Comparison of ENCODE assay signal across 24 mouse cellular contexts in genomic region chr10:111753646-111754045, GRCm38 (mm10).
DNase-seq lines count a peak whose midpoint lies in the region; ATAC-seq lines count a peak whose summit lies in the region.
"Had no signal": no experiment of that assay in that cellular context is flagged by ENCODE, and none has a peak within 500 bp of the region (broad histone marks: within the 10 kb centered on the region; RNA-seq: fewer than 3 reads in every experiment).

No protein-coding gene starts in this region.

- peak; percentile 36 for DNase-seq in heart, adult 11 months
- DNase-seq in midbrain, embryonic 11.5 days (ENCODE audit: low spot score, missing footprints) = peak; percentile 71
- DNase-seq in retina, postnatal 1 day = peak; percentile 60
- DNase-seq in retina, embryonic 14.5 days (ENCODE audit: low spot score) = no peak
- DNase-seq: adrenal gland, adult 8-10 months; adrenal gland, postnatal 14 days; adrenal gland, postnatal 36 days; B cell, adult 2 months; cerebellum, adult 11-12 months; cerebellum, adult 2 months; cerebellum, adult 9-10 months; cerebellum, postnatal 10 days; cerebellum, postnatal 25 days had no signal

- H3K4me2 ChIP-seq in heart, embryonic 11.5 days = no peak overlapping the region
- H3K4me2 ChIP-seq in midbrain, embryonic 11.5 days = no peak overlapping the region
- no peak overlapping the region for H3K4me2 ChIP-seq in midbrain, embryonic 16.5 days (ENCODE audit: low read length)
- H3K4me2 ChIP-seq: embryonic facial prominence, embryonic 12.5 days; forebrain, embryonic 13.5 days; forebrain, embryonic 15.5 days had no signal

- H3K27ac ChIP-seq in heart, embryonic 11.5 days (ENCODE audit: low read depth, low read length) = no peak overlapping the region
- H3K27ac ChIP-seq in midbrain, embryonic 11.5 days (ENCODE audit: low read depth, low read length) = no peak overlapping the region
- no peak overlapping the region for H3K27ac ChIP-seq in midbrain, embryonic 16.5 days (ENCODE audit: low read length)
- H3K27ac ChIP-seq: embryonic facial prominence, embryonic 10.5 days; embryonic facial prominence, embryonic 12.5 days; forebrain, embryonic 13.5 days; forebrain, embryonic 15.5 days had no signal

- H3K9ac ChIP-seq in heart, embryonic 11.5 days (ENCODE audit: low read depth, low read length) = no peak overlapping the region
- no peak overlapping the region for H3K9ac ChIP-seq in midbrain, embryonic 11.5 days (ENCODE audit: low read length)
- H3K9ac ChIP-seq in midbrain, embryonic 16.5 days (ENCODE audit: low read depth, low read length) = no peak overlapping the region
- H3K9ac ChIP-seq: embryonic facial prominence, embryonic 12.5 days; forebrain, embryonic 13.5 days; forebrain, embryonic 15.5 days had no signal

- H3K9me3 ChIP-seq in heart, embryonic 11.5 days (replicated peaks; ENCODE audit: control insufficient read depth, low read length) = no peaks in the 10 kb centered on the region
- no peaks in the 10 kb centered on the region for H3K9me3 ChIP-seq in midbrain, embryonic 11.5 days (ENCODE audit: control insufficient read depth, low read length)
- H3K9me3 ChIP-seq in midbrain, embryonic 16.5 days (replicated peaks; ENCODE audit: control insufficient read depth, low read length, poor library complexity, severe bottlenecking) = no peaks in the 10 kb centered on the region
- H3K9me3 ChIP-seq: embryonic facial prominence, embryonic 10.5 days; embryonic facial prominence, embryonic 12.5 days; forebrain, embryonic 13.5 days; forebrain, embryonic 15.5 days; G1E had no signal

- WGBS in heart, embryonic 11.5 days (ENCODE audit: insufficient replicate concordance) = 71% methylated on average over 2 of the region's 2 CpGs
- WGBS in midbrain, embryonic 11.5 days = 91% methylated on average over 2 of the region's 2 CpGs
- 88% methylated on average over 2 of the region's 2 CpGs for WGBS in midbrain, embryonic 16.5 days

- H3K4me3 ChIP-seq in heart, embryonic 11.5 days (ENCODE audit: low read depth, low read length) = no peak overlapping the region
- H3K4me3 ChIP-seq in midbrain, embryonic 11.5 days (ENCODE audit: low read depth, low read length) = no peak overlapping the region
- H3K4me3 ChIP-seq in midbrain, embryonic 16.5 days (ENCODE audit: low read depth, low read length) = no peak overlapping the region
- H3K4me3 ChIP-seq: embryonic facial prominence, embryonic 10.5 days; embryonic facial prominence, embryonic 12.5 days; forebrain, embryonic 13.5 days; forebrain, embryonic 15.5 days had no signal

- no peaks in the 10 kb centered on the region for H3K4me1 ChIP-seq in heart, embryonic 11.5 days (ENCODE audit: control insufficient read depth, insufficient read depth, low read length)
- H3K4me1 ChIP-seq in midbrain, embryonic 11.5 days (ENCODE audit: control insufficient read depth, insufficient read depth, low read length) = no peaks in the 10 kb centered on the region
- H3K4me1 ChIP-seq in midbrain, embryonic 16.5 days (ENCODE audit: control insufficient read depth, insufficient read depth, low read length) = no peaks in the 10 kb centered on the region
- H3K4me1 ChIP-seq: forebrain, embryonic 13.5 days; forebrain, embryonic 15.5 days had no signal

- no peaks in the 10 kb centered on the region for H3K36me3 ChIP-seq in heart, embryonic 11.5 days (ENCODE audit: control insufficient read depth, insufficient read depth, low read length)
- H3K36me3 ChIP-seq in midbrain, embryonic 11.5 days (ENCODE audit: control insufficient read depth, insufficient read depth, low read length) = no peaks in the 10 kb centered on the region
- H3K36me3 ChIP-seq in midbrain, embryonic 16.5 days (ENCODE audit: control insufficient read depth, insufficient read depth, low read length) = no peaks in the 10 kb centered on the region
- H3K36me3 ChIP-seq: embryonic facial prominence, embryonic 10.5 days; embryonic facial prominence, embryonic 12.5 days; forebrain, embryonic 15.5 days; G1E had no signal

- H3K27me3 ChIP-seq in heart, embryonic 11.5 days (ENCODE audit: control insufficient read depth, insufficient read depth, low read length) = no peaks in the 10 kb centered on the region
- H3K27me3 ChIP-seq in midbrain, embryonic 11.5 days (ENCODE audit: control insufficient read depth, insufficient read depth, low read length) = no peaks in the 10 kb centered on the region
- no peaks in the 10 kb centered on the region for H3K27me3 ChIP-seq in midbrain, embryonic 16.5 days (ENCODE audit: control insufficient read depth, insufficient read depth, low read depth, low read length)
- H3K27me3 ChIP-seq: CH12.LX; embryonic facial prominence, embryonic 12.5 days; forebrain, embryonic 13.5 days; forebrain, embryonic 15.5 days; Patski had no signal

- ATAC-seq in heart, embryonic 11.5 days (replicated peaks; ENCODE audit: insufficient number of reproducible peaks, low FRiP score, low TSS enrichment) = no peak
- no peak for ATAC-seq in midbrain, embryonic 11.5 days (ENCODE audit: low FRiP score)
- ATAC-seq in midbrain, embryonic 16.5 days = no peak
- ATAC-seq: activated CD4-positive, CD25-positive, alpha-beta regulatory T cell, adult 4 months; CD4-positive, CD25-positive, alpha-beta regulatory T cell, adult 4 months; forebrain, embryonic 13.5 days; forebrain, embryonic 15.5 days; Patski had no signal
